Mouse (Mus musculus) heart, postnatal 36 days (tissue): Measurements from ENCODE around the gene Agk. TPM values are rescaled to one million over a fixed set of nuclear protein-coding genes. Genes with fewer than 3 reads are reported as not detected.
A peak's percentile ranks its signal among the peaks of the same experiment; 100 is the strongest.

ENCODE experiments used
- DNase-seq, 2 experiments: peaks; one replicate each; pipeline ENCODE4 v3.0.0; 2021 to 2022
- intact Hi-C: fragments of 180-260 bp; cut with DNase I; formaldehyde crosslinking; loops from one replicate; pipeline ENCODE4 v1.15.1; 2025
- total RNA-seq, 2 experiments: library from RNA; stranded (reverse); gene quantifications; 2 replicates each; pipeline ENCODE4 v1.2.3; 2021

Gene Agk
- total RNA-seq, result 10 to 100 TPM; 17.9 to 18.1 TPM

- intact Hi-C loops, result loop anchor here (1.0 kb wide), 1 partner anchor 146 kb away; the partner anchor contains the start of gene Ssbp1
- DNase-seq, result peak; percentile 66 to 84
These were observed at the start of gene Agk for GRCm38 (mm10) chr6:40324897-40325841. Gene Agk, plus strand, starts transcription at chr6:40325172.

- intact Hi-C loops, result no loop called here
- DNase-seq, result no peak
These were observed 24.3 kb upstream of the Agk start for GRCm38 (mm10) chr6:40300707-40301106.

GRCm38 (mm10) chr6:40303379-40303778, 21.6 kb upstream of the Agk start:
- DNase-seq, result peak in 1 of 2 experiments; percentile 4
- intact Hi-C loops, result loop anchor here (1.0 kb wide), 1 partner anchor 67 kb away; no protein-coding TSS in a partner anchor

- no peak for DNase-seq
- intact Hi-C loops, result no loop called here
These were observed 20.0 kb upstream of the Agk start for GRCm38 (mm10) chr6:40304972-40305371.

GRCm38 (mm10) chr6:40326341-40326740, 1.4 kb downstream of the Agk start:
- intact Hi-C loops, result no loop called here
- no peak for DNase-seq

- intact Hi-C loops, result no loop called here
- no peak for DNase-seq
These were observed 8.5 kb downstream of the Agk start for GRCm38 (mm10) chr6:40333497-40333896.

- DNase-seq, result no peak
- intact Hi-C loops, result no loop called here
These were observed 12.1 kb downstream of the Agk start for GRCm38 (mm10) chr6:40336735-40337731.

GRCm38 (mm10) chr6:40346959-40347771, 22.2 kb downstream of the Agk start:
- intact Hi-C loops, result no loop called here

GRCm38 (mm10) chr6:40347772-40348111, 22.8 kb downstream of the Agk start:
- intact Hi-C loops, result no loop called here
- no peak for DNase-seq

More at GRCm38 (mm10) chr6:40346959-40347771, 22.2 kb downstream of the Agk start:
- DNase-seq, result peak; percentile 37 to 57

- intact Hi-C loops, result no loop called here
- DNase-seq, result no peak
These were observed 25.1 kb downstream of the Agk start for GRCm38 (mm10) chr6:40350041-40350440.

- intact Hi-C loops, result no loop called here
- DNase-seq, result no peak
These were observed 25.9 kb downstream of the Agk start for GRCm38 (mm10) chr6:40350856-40351255.

- DNase-seq, result no peak
- intact Hi-C loops, result no loop called here
These were observed 28.4 kb downstream of the Agk start for GRCm38 (mm10) chr6:40353360-40353759.

- intact Hi-C loops, result no loop called here
- DNase-seq, result no peak
These were observed 46.1 kb downstream of the Agk start for GRCm38 (mm10) chr6:40371031-40371430.

- intact Hi-C loops, result no loop called here
- DNase-seq, result no peak
These were observed 55.2 kb downstream of the Agk start for GRCm38 (mm10) chr6:40380181-40380580.

GRCm38 (mm10) chr6:40381908-40382307, 56.9 kb downstream of the Agk start:
- intact Hi-C loops, result no loop called here
- no peak for DNase-seq

- intact Hi-C loops, result no loop called here
- no peak for DNase-seq
These were observed 60.7 kb downstream of the Agk start for GRCm38 (mm10) chr6:40385682-40386081.

- DNase-seq, result no peak
- intact Hi-C loops, result no loop called here
These were observed 63.7 kb downstream of the Agk start for GRCm38 (mm10) chr6:40388660-40389059.

GRCm38 (mm10) chr6:40390975-40391374, 66.0 kb downstream of the Agk start:
- intact Hi-C loops, result no loop called here

GRCm38 (mm10) chr6:40393213-40393612, 68.2 kb downstream of the Agk start:
- intact Hi-C loops, result loop anchor here (1.0 kb wide), 1 partner anchor 157 kb away; no protein-coding TSS in a partner anchor
- DNase-seq, result peak; percentile 30 to 43

More at GRCm38 (mm10) chr6:40390975-40391374, 66.0 kb downstream of the Agk start:
- no peak for DNase-seq

GRCm38 (mm10) chr6:40402031-40402430, 77.1 kb downstream of the Agk start:
- intact Hi-C loops, result no loop called here
- no peak for DNase-seq
